9 mouse cellular contexts compared by ENCODE assay signal in genomic region chr15:102146882-102147281, GRCm38 (mm10). TPM values are rescaled to one million over a fixed set of nuclear protein-coding genes. Genes with fewer than 3 reads are reported as not detected.
DNase-seq lines count a peak whose midpoint lies in the region; ATAC-seq and TF ChIP-seq lines count a peak whose summit lies in the region.
"Had no signal": no experiment of that assay in that cellular context is flagged by ENCODE, and none has a peak within 500 bp of the region (broad histone marks: within the 10 kb centered on the region; RNA-seq: fewer than 3 reads in every experiment).

No protein-coding gene starts in this region.

- TF ChIP-seq CTCF in CH12.LX (conservative IDR thresholded peaks at IDR 0.05 in 1 of 2, IDR thresholded peaks at IDR 0.05 in 1 of 2; ENCODE audit: low read depth in 2 of 2, low read length in 2 of 2), result peak; percentile 85 to 93

- no peak for TF ChIP-seq EP300 in CH12.LX (IDR thresholded peaks at IDR 0.05; ENCODE audit: low read length)

- peaks cover 19 to 42% of the 10 kb centered on the region in 2 experiments for H3K4me1 ChIP-seq in CH12.LX (ENCODE audit: control insufficient read depth in 1 of 2, insufficient read depth in 2 of 2)
- peaks cover 37% of the 10 kb centered on the region for H3K4me1 ChIP-seq in embryonic facial prominence, embryonic 10.5 days
- H3K4me1 ChIP-seq in neural tube, embryonic 11.5 days (ENCODE audit: control insufficient read depth, insufficient read depth, low read length), result peaks cover 5% of the 10 kb centered on the region; the same call in 1 of the 2 replicates

- H3K9me3 ChIP-seq in CH12.LX (replicated peaks; ENCODE audit: low read length), result no peaks in the 10 kb centered on the region
- H3K9me3 ChIP-seq in embryonic facial prominence, embryonic 10.5 days, result no peaks in the 10 kb centered on the region
- no peaks in the 10 kb centered on the region for H3K9me3 ChIP-seq in neural tube, embryonic 11.5 days (ENCODE audit: control insufficient read depth, low read length)
- H3K9me3 ChIP-seq: heart, embryonic 13.5 days; neural tube, embryonic 13.5 days had no signal

- intact Hi-C loops in left cerebral cortex, postnatal 14 days (cut with DNase I), result loop anchor here (5.0 kb wide), 1 partner anchor 40 kb away; no protein-coding TSS in a partner anchor

- H3K27ac ChIP-seq in CH12.LX (ENCODE audit: insufficient read depth, low read depth), result no peak overlapping the region
- no peak overlapping the region for H3K27ac ChIP-seq in embryonic facial prominence, embryonic 10.5 days (replicated peaks)
- no peak overlapping the region for H3K27ac ChIP-seq in neural tube, embryonic 11.5 days (ENCODE audit: low read depth, low read length)
- H3K27ac ChIP-seq: heart, embryonic 13.5 days; neural tube, embryonic 13.5 days had no signal

- no peaks in the 10 kb centered on the region for H3K36me3 ChIP-seq in CH12.LX (replicated peaks in 1 of 2; ENCODE audit: control insufficient read depth in 1 of 2, insufficient read depth in 1 of 2, low read length in 1 of 2)
- no peaks in the 10 kb centered on the region for H3K36me3 ChIP-seq in embryonic facial prominence, embryonic 10.5 days (replicated peaks)
- H3K36me3 ChIP-seq in neural tube, embryonic 11.5 days (ENCODE audit: control insufficient read depth, insufficient read depth, low read length), result no peaks in the 10 kb centered on the region
- H3K36me3 ChIP-seq: heart, embryonic 13.5 days; neural tube, embryonic 13.5 days had no signal

- H3K79me2 ChIP-seq in CH12.LX (replicated peaks; ENCODE audit: control insufficient read depth, extremely low read depth, insufficient read depth, poor library complexity, severe bottlenecking), result no peaks in the 10 kb centered on the region

- dilution Hi-C loops in CH12.LX (cut with MboI; ENCODE audit: extremely low pct_ligation_motif_present, extremely low pct_unique_long_range_greater_than_20kb, low sequenced_read_pairs), result no loop called here

- peak; percentile 42 to 68 for DNase-seq in layer of hippocampus, postnatal 10 days (ENCODE audit: low spot score in 2 of 2)
- no peak for DNase-seq in layer of hippocampus, adult 9-10 months (ENCODE audit: low spot score)
- DNase-seq in CH12.LX (ENCODE audit: extremely low read depth) (peak; percentile 50), ZHBTc4 (ENCODE audit: low read depth, low spot score) (peak; percentile 65)
- peak; percentile 50 for DNase-seq in embryonic facial prominence, embryonic 10.5 days (ENCODE audit: low spot score)
- peak; percentile 56 to 64 for DNase-seq in left cerebral cortex, postnatal 14 days (ENCODE audit: low spot score in 2 of 2)
- peak; percentile 36 for DNase-seq in neural tube, embryonic 11.5 days (ENCODE audit: low spot score)

- H3K4me2 ChIP-seq in CH12.LX (ENCODE audit: insufficient read depth, low read depth, poor library complexity, severe bottlenecking), result no peak overlapping the region
- no peak overlapping the region for H3K4me2 ChIP-seq in neural tube, embryonic 11.5 days (ENCODE audit: low read depth)
- H3K4me2 ChIP-seq: heart, embryonic 13.5 days; neural tube, embryonic 13.5 days had no signal

- H3K4me3 ChIP-seq in CH12.LX (replicated peaks in 1 of 3; ENCODE audit: low read depth in 2 of 3, low read length in 2 of 3, poor library complexity in 1 of 3), result no peak overlapping the region
- H3K4me3 ChIP-seq in embryonic facial prominence, embryonic 10.5 days, result no peak overlapping the region
- H3K4me3 ChIP-seq in neural tube, embryonic 11.5 days (ENCODE audit: low read depth, low read length), result no peak overlapping the region
- H3K4me3 ChIP-seq: heart, embryonic 13.5 days; neural tube, embryonic 13.5 days had no signal

- in situ Hi-C loops in CH12.LX (cut with MboI; ENCODE audit: low pct_ligation_motif_present, low pct_unique_long_range_greater_than_20kb, low sequenced_read_pairs), result no loop called here

- ATAC-seq in neural tube, embryonic 11.5 days (ENCODE audit: insufficient read depth, low FRiP score, low TSS enrichment), result no peak

- H3K9ac ChIP-seq in CH12.LX (ENCODE audit: insufficient read depth, low read depth), result no peak overlapping the region
- no peak overlapping the region for H3K9ac ChIP-seq in neural tube, embryonic 11.5 days (ENCODE audit: low read length)
- H3K9ac ChIP-seq: heart, embryonic 13.5 days; neural tube, embryonic 13.5 days had no signal

- 9% methylated on average over 1 of the region's 1 CpGs for WGBS in embryonic facial prominence, embryonic 10.5 days
- WGBS in neural tube, embryonic 11.5 days, result 8% methylated on average over 1 of the region's 1 CpGs

- no peak for TF ChIP-seq POLR2A in CH12.LX (IDR thresholded peaks at IDR 0.05; ENCODE audit: low read depth, low read length)

- TF ChIP-seq RAD21 in CH12.LX (IDR thresholded peaks at IDR 0.05; ENCODE audit: low read depth, low read length), result peak; percentile 78

- peaks cover 27% of the 10 kb centered on the region for H3K27me3 ChIP-seq in CH12.LX (replicated peaks)
- H3K27me3 ChIP-seq in embryonic facial prominence, embryonic 10.5 days (replicated peaks; ENCODE audit: low read depth, poor library complexity, severe bottlenecking), result peaks cover 52% of the 10 kb centered on the region
- peaks cover 30% of the 10 kb centered on the region for H3K27me3 ChIP-seq in neural tube, embryonic 11.5 days (ENCODE audit: control insufficient read depth, insufficient read depth, low read length)

TF ChIP-seq in CH12.LX, 34 proteins besides CTCF, POLR2A, EP300 and RAD21 (continues in another document):
- TF ChIP-seq NELFE (IDR thresholded peaks at IDR 0.05; ENCODE audit: low read depth, low read length), result no peak
- TF ChIP-seq MEF2A (IDR thresholded peaks at IDR 0.05; ENCODE audit: borderline replicate concordance, low read depth, low read length), result no peak
- no peak for TF ChIP-seq JUN (IDR thresholded peaks at IDR 0.05; ENCODE audit: insufficient read depth, low read depth, low read length)
- TF ChIP-seq E2F4 (IDR thresholded peaks at IDR 0.05; ENCODE audit: insufficient replicate concordance, low read depth, low read length), result no peak
- no peak for TF ChIP-seq UBTF (IDR thresholded peaks at IDR 0.05; ENCODE audit: low read depth, low read length)
- no peak for TF ChIP-seq GABPA (IDR thresholded peaks at IDR 0.05; ENCODE audit: insufficient replicate concordance, low read depth, low read length)
- no peak for TF ChIP-seq POLR2AphosphoS2 (IDR thresholded peaks at IDR 0.05; ENCODE audit: low read depth, low read length)
- no peak for TF ChIP-seq ZNF384 (IDR thresholded peaks at IDR 0.05; ENCODE audit: low read depth, low read length)
- TF ChIP-seq ZC3H11A (IDR thresholded peaks at IDR 0.05; ENCODE audit: low read depth, low read length), result peak; percentile 22; the same call in 1 of the 2 replicates
- no peak for TF ChIP-seq MAX (IDR thresholded peaks at IDR 0.05; ENCODE audit: low read length)
- TF ChIP-seq MAZ (IDR thresholded peaks at IDR 0.05; ENCODE audit: low read depth, low read length), result 0 out of 2 replicates have a peak, but pooled peaks have one; percentile 33
- peak; percentile 69 for TF ChIP-seq SMC3 (IDR thresholded peaks at IDR 0.05; ENCODE audit: low read depth, low read length)
- TF ChIP-seq IRF4 (IDR thresholded peaks at IDR 0.05; ENCODE audit: low read depth, low read length), result peak; percentile 23; the same call in 1 of the 2 replicates
- no peak for TF ChIP-seq PAX5 (IDR thresholded peaks at IDR 0.05; ENCODE audit: low read length)

RNA-seq across cellular contexts. Expression of gene Igfbp6, which starts 2.7 kb away (rescaled TPM):
- total RNA-seq in layer of hippocampus, postnatal 10 days (2021), result 1 to 10 TPM; 2.3 to 3.1 TPM
- total RNA-seq in CH12.LX (2012; rRNA removed) (0.38 TPM in 1 of 2 replicates, not detected in the other), CH12.LX (2014; rRNA removed) (not detected in 2 replicates)
- not detected in 2 replicates for polyA plus RNA-seq in CH12.LX (2012; ENCODE audit: insufficient read length, low read depth)
- 0.26 and 0.36 TPM in 2 replicates for polyA plus RNA-seq in embryonic facial prominence, embryonic 10.5 days (2016; fragmentation: Nextera tagmentation; extraction: Ambion mirVana)
- total RNA-seq in left cerebral cortex, postnatal 14 days (2021), result 10 to 100 TPM; 11.9 to 13.5 TPM
- 0.22 and 0.34 TPM in 2 replicates for polyA plus RNA-seq in neural tube, embryonic 11.5 days (2014; fragmentation: Nextera tagmentation; extraction: Ambion mirVana)

RNA-seq across cellular contexts. Expression of gene Soat2, which starts 3.4 kb away (rescaled TPM):
- total RNA-seq in layer of hippocampus, postnatal 10 days (2021), result not detected
- 3.7 and 10.4 TPM in 2 replicates for total RNA-seq in CH12.LX (2012; rRNA removed)
- 0.09 and 0.28 TPM in 2 replicates for total RNA-seq in CH12.LX (2014; rRNA removed)
- 0.56 and 0.65 TPM in 2 replicates for polyA plus RNA-seq in CH12.LX (2012; ENCODE audit: insufficient read length, low read depth)
- 0.09 and 0.18 TPM in 2 replicates for polyA plus RNA-seq in embryonic facial prominence, embryonic 10.5 days (2016; fragmentation: Nextera tagmentation; extraction: Ambion mirVana)
- total RNA-seq in left cerebral cortex, postnatal 14 days (2021), result not detected
- polyA plus RNA-seq in neural tube, embryonic 11.5 days (2014; fragmentation: Nextera tagmentation; extraction: Ambion mirVana), result 0.13 and 0.22 TPM in 2 replicates

RNA-seq across cellular contexts. Expression of gene Spryd3, which starts 10.8 kb away (rescaled TPM):
- total RNA-seq in layer of hippocampus, postnatal 10 days (2021), result 100 to 1,000 TPM; 148 to 163 TPM
- 21.6 and 24.7 TPM in 2 replicates for total RNA-seq in CH12.LX (2012; rRNA removed)
- total RNA-seq in CH12.LX (2014; rRNA removed), result 19.6 and 21.5 TPM in 2 replicates
- polyA plus RNA-seq in CH12.LX (2012; ENCODE audit: insufficient read length, low read depth), result 25.7 and 33.5 TPM in 2 replicates
- polyA plus RNA-seq in embryonic facial prominence, embryonic 10.5 days (2016; fragmentation: Nextera tagmentation; extraction: Ambion mirVana), result 12.7 and 13.2 TPM in 2 replicates
- total RNA-seq in left cerebral cortex, postnatal 14 days (2021), result 100 to 1,000 TPM; 143 to 152 TPM
- polyA plus RNA-seq in neural tube, embryonic 11.5 days (2014; fragmentation: Nextera tagmentation; extraction: Ambion mirVana), result 15.5 and 17.0 TPM in 2 replicates

RNA-seq across cellular contexts. Expression of gene Tns2, which starts 46.7 kb away (rescaled TPM):
- 10 to 100 TPM; 13.4 to 16.8 TPM for total RNA-seq in layer of hippocampus, postnatal 10 days (2021)
- 0.08 and 0.13 TPM in 2 replicates for total RNA-seq in CH12.LX (2012; rRNA removed)
- not detected in 2 replicates for total RNA-seq in CH12.LX (2014; rRNA removed)
- 0.34 and 0.49 TPM in 2 replicates for polyA plus RNA-seq in CH12.LX (2012; ENCODE audit: insufficient read length, low read depth)
- 12.3 and 14.9 TPM in 2 replicates for polyA plus RNA-seq in embryonic facial prominence, embryonic 10.5 days (2016; fragmentation: Nextera tagmentation; extraction: Ambion mirVana)
- 10 to 100 TPM; 14.4 to 18.5 TPM for total RNA-seq in left cerebral cortex, postnatal 14 days (2021)
- 11.4 and 13.2 TPM in 2 replicates for polyA plus RNA-seq in neural tube, embryonic 11.5 days (2014; fragmentation: Nextera tagmentation; extraction: Ambion mirVana)

RNA-seq across cellular contexts. Expression of gene Zfp740, which starts 56.2 kb away (rescaled TPM):
- 10 to 100 TPM; 64.4 to 68.3 TPM for total RNA-seq in layer of hippocampus, postnatal 10 days (2021)
- total RNA-seq in CH12.LX (2012; rRNA removed) (30.5 and 32.1 TPM in 2 replicates), CH12.LX (2014; rRNA removed) (46.1 and 51.9 TPM in 2 replicates)
- polyA plus RNA-seq in CH12.LX (2012; ENCODE audit: insufficient read length, low read depth), result 37.4 and 38.7 TPM in 2 replicates
- polyA plus RNA-seq in embryonic facial prominence, embryonic 10.5 days (2016; fragmentation: Nextera tagmentation; extraction: Ambion mirVana), result 77.6 and 79.3 TPM in 2 replicates
- total RNA-seq in left cerebral cortex, postnatal 14 days (2021), result 10 to 100 TPM; 55.2 to 61.6 TPM
- 65.4 and 66.9 TPM in 2 replicates for polyA plus RNA-seq in neural tube, embryonic 11.5 days (2014; fragmentation: Nextera tagmentation; extraction: Ambion mirVana)

Comparison
In these comparisons a context has a peak if more than half of its experiments do, and no peak if none do; other contexts are left out.
1. RNA of gene Spryd3, which starts 10.8 kb away (total RNA-seq): 148 to 163 TPM in layer of hippocampus, postnatal 10 days and 143 to 152 TPM in left cerebral cortex, postnatal 14 days; 19.6 to 24.7 TPM in CH12.LX; every median in the first group is over 4 times any median in the second.